Mouse (Mus musculus) neutrophil, adult 5-6 weeks (primary cell): ENCODE data around the gene Trpc4. TPM values are rescaled to one million over a fixed set of nuclear protein-coding genes. Genes with fewer than 3 reads are reported as not detected.

Experiments used
- ATAC-seq: fragments of 151-379, 151-347 bp; 2 replicates; pipeline ENCODE4 v1.8.0; 2017; ENCODE audit warnings: mild to moderate bottlenecking, moderate TSS enrichment; ENCODE audit not compliant: insufficient number of reproducible peaks, poor library complexity, low FRiP score, severe bottlenecking; ENCODE audit errors: extremely low read depth
- total RNA-seq: library from RNA; stranded (forward); fragments of 200-1000 nt; gene quantifications from 2 replicates; pipeline ENCODE4 v1.2.3, GENCODE M21; 2017

The Trpc4 gene
- total RNA-seq = not detected in 2 replicates

DNA sequence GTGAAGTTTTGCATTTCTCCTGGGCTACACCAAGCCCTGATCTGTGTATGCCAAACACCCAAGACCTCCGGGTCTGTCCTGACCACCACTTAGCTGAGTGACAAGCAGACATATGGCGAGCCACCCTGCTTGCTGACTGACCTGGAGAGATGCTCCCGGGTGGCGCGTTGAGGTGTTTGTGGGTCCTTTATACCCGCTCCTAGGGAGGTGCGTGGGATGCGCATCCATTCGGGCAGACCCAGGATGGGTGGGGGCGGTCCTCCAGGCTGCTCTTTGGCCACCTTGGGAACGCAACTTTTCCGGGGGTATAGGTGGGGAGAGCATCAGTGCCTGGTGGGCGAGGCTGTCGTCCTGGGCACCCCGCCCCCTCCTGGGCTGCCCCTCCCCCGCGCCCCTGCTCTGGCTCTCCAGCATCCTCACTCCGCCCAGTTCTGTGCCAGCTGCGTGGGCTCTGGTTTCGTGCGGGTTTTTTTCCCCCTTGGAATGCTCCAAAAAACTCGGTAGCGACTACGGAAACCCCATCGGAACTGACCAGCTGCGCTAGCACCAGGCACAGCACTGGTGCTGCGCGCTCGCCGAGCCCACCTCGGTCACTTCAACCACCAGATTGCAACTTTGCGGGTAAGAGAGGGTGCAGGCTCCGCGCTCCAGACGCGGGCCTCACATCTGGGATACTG, at the start of gene Trpc4:
Trpc4 (plus strand) TSS at position 397 of the 677 bp plus-strand sequence.
- ATAC-seq = no peak

DNA sequence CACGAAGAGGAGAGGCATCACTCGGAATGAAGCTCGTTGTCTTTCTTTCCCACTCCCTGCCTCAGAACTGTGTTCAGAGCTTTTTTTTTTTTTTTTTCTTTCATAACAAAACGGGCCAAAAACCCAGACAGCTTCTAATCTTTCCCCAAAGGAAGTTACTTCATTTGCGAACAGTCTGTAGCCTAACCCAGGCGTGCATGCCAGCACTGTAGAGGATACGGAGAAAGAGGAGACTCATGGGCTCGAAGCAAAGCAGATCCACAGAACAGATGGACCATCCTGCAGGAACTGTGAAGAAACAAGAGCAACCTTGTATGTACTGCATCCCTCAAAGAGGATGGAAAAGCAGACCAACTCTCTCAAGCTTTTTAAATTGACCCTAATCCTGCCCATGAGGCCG, 44.3 kb upstream of the Trpc4 start:
- ATAC-seq = no peak

DNA sequence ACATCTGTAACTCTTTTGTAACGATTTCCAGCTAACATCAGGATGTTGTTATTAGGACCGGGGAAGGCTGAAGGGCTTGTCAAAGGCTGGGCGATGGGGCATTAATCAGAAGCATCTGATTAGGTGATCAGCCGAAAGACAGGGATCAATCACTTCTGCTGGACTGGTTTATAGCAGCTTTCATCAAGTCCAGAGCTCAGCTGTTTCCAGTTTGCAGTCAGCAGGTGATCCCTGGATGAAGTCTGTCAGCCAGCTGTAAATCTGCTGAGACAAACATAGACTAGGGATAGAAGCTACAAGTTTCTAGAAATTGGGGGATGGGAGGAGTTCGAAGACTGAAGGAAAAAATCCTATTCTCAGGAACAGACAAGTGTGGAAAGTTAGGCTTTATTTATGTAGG, 20.5 kb upstream of the Trpc4 start:
- no peak for ATAC-seq

DNA sequence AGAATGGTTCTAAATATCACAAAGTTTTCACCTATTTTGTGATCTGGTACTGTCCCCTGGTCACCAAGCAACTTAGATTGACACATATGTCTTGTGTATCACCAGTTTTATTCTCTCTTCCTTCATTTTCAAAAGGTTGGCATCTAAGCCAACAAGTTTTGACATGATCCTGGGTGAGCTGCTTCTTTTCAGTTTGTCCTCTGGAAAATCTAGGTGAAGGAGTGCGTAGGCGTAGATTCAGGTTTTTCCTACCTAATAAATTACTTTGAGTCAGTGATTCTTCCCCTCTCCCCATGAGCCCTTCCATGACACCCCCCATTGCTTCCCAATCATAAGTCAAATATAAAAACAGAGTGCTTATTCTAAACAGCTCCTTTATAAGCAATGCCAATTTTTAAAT, 14.5 kb upstream of the Trpc4 start:
- no peak for ATAC-seq

DNA sequence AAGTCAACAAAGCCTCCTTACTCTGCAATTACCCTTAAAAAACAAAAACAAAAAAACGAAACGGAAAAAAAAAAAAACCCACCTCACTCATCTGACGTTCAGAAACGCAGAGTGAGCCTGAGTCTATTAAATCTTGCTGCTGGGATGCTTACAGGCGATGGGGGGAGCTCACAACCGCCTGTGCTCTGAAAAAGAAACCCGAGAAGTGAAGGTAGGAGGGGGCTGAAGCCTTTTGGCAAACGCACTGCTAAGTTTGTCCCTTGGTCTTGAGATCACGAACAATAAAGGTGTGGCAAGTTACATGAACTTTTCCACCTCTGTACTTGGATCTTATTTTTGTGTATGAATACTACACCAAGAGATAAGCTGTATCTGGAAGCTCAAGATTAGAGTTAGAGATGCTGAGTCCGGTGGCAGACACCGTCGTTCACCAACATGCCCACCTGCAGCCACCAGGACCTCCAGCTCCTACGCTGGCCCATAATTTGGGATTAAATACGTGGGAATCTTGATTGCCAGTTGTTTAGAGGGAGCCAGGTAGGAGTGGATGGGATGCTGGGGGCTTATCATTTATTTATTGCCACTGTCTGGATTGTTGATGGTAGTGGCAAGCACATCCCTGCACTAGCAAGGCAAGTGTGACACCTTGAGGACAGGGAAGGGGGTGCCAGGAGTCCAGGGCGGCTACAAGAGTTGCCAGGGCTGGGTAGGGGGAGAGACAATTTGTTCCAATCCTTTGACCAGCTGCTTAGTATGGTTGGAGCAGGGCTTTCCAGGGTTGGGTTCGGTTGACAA, 794 bp upstream of the Trpc4 start:
- no peak for ATAC-seq

DNA sequence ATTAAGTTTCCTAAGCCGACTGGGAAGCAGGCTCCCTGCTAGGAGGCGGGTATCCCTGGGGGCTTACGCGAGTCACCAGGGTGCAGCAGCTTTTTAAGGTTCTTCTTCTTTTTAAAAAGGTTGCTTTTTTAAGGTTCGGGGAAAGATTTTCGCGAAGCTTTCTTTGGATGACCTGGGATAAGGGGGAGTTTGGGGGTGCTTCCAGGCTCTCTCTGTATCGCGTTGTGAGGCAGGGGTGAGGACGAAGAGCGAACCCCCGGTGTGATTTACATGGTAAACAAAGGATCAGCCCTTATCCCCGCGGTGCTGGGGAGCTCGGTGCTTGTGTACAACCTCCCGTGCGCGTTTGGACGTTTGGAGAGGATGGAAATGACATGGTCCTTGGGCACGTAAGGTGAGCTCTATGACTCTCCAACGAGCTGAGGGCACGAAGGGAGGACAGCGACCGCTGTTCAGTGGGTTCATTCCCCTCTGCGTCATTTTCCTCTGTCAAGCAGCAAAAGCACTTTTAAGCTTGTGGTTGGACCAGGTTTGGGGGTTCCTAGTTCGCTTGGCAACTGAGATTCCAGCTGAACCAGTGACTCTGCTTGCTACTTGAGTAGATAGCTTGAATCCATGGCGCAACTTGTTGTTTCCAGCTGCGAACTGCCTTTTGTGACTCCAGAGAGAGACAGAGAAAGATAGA, 623 bp downstream of the Trpc4 start:
- ATAC-seq = no peak

DNA sequence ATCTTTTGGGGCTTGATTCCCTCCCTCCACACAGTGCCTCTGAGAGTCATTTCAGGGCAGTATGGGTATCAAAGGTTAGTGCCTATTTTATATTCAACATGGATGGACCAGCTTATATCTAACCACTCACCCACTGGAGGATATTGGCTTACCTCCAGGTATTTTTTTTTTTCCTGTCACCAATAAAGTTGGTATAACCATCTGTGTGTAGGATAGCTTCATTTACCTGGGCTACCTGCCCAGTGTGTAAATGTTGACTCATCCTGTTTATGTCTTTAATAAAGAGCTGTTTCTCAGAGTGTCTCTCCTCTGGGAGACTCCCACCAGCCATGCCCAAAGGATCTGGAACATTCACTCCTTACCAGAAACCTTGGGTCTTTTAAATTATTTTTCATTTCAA, 14.9 kb downstream of the Trpc4 start:
- no peak for ATAC-seq

DNA sequence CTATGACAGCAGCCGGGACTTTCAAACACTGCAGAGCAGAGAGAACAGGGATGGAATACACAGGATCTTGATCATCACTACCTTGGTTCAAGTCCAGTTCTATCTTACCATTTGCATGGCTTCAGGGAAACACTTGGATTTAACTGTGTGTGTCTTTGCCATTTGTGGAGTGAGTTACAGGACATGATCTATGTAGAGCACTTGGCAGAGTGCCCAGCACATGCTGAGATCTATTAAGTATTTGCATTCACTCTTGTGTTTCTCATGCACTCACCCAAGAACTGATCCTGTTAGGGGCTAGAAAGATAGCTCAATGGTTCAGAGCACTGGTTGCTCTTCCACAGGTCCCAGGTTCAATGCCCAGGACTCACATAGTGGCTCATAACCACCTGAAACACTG, 21.5 kb downstream of the Trpc4 start:
- no peak for ATAC-seq

DNA sequence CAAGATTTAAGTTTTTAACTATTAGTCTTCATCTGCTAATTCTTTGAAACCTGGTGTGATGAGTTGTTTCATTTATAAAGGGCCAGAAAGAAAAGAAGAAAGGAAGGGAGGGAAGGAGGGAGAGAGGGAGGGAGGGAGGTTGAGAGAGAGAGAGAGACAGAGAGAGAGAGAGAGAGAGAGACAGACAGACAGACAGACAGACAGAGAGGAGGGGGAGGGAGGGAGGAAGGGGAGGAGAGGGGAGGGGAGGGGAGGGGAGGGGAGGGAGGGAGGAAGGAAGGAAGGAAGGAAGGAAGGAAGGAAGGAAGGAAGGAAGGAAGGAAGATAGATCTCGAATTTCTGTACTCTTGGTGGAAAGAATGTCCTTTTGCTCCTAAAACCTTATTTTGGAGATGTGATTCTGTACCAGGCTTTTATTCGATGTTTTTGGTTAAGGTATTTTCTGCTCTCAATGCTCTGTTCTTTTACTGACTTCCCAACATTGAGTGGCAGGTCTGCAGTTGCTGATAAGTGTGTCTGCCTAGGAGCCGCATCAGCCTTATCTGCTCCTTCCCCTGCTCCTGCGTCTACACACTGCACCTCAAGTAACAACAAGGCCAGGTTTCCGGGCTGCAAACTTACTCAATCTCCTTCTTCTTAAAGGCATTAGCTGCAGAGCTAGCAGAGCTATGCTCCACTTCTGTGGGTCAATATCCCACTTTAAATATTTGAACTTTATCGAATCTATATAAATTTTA, 35.3 kb downstream of the Trpc4 start:
- no peak for ATAC-seq

DNA sequence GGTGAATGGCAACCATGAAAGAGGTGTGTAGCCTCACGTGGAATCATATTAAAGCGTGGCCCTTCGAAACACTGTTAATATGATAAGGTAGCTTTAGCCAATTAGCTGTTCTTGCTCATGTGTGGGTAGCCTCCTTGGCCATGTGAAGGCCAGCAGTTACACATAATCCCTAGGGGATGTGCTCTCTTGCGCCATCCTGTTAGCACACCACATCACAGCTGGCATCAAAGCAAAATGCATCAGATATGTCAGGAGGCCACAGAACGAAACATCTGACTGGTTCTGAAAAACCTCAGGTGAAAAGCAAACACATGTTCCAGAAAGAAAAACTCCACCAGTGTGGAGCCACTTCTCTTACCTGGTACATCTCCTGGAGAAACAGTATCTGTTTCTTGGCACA, 45.4 kb downstream of the Trpc4 start:
- ATAC-seq = no peak

DNA sequence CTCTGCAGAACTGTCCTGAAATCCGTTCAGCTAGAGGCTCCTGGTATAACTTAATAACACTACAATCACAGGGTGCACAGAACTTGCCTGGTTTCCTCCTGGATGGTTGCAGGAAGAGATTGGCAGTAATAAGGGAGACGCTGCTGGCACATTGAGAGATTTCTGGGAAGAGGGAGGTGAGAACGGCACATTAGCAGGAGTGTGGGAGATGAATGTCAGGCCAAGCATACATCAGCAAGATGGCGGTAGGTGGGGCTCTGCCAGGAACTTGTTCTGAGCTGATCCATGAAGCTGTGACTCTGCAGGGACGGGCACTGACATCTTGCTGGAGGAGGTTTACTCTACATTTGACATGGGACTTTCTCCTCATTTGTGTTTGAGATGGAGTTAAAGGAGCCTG, 48.6 kb downstream of the Trpc4 start:
- ATAC-seq = no peak

DNA sequence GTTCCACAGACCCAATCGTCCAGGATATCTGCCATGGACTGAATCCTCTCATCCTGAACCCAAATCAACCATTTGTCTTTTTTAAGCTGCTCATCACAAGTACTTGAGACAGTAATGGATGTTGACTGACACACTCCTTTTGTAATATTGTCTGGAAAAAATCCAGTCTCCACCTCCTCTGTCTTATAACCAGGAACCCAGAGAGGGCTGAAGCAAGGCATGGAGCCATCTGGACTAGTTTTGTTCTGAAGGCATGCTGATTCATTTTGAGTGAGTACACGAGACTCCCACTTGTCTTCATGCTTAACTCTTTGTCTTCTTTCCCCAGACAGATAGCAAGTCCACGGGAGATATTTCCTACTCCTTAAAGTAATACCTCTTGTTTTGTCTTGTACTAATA, 54.3 kb downstream of the Trpc4 start:
- ATAC-seq = no peak

DNA sequence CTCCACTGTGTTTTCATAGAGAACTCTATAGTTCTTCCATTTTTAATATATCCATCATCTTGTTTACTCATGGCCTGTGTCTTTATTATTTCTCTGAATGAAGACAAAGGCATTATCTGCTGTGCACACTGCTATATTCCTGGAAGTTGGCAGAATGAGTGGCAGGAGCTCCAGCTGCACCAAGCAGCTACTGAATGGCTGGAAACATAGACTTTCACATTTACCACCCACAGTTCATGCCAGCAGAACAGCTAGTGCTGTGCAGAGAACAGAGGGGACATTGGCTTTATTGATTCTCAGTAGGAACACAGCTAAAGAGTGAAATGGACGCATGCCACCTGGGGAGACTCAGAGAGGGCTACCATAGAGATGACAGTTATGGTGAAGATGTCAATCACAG, 55.6 kb downstream of the Trpc4 start:
- no peak for ATAC-seq

DNA sequence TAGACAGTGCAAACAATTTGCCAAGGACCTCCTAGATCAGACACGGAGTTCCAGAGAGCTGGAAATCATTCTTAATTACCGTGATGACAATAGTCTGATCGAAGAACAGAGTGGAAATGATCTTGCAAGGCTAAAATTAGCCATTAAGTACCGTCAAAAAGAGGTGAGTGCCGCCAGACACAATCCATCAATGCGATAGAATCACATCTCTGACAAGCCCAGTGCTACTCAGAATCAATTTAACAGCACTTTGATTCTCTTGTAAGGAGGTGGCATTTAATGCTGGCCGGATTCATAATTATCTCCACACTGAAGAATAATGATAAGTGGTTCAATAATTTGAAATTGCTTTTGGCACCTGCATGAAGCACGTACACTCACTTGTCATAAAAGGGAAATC, 66.7 kb downstream of the Trpc4 start:
- ATAC-seq = no peak

DNA sequence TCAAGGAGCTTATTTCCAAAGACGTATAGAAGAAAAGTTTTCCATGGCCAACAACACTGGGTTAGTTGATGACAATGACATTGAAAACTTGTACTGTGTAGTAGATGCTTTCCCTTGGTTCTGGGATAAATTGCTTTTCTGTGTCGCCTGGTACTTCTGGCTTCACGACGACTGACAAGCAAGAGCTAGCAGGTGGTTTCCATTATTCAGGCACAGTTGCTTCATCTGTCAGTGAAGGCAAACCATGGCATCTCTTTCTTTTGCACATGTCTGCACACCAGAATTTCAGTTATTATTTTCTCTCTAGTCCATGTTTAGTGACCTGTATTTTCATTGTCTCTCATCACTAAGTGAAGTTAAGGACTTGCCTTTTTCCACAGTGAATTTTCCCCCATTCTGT, 72.6 kb downstream of the Trpc4 start:
- no peak for ATAC-seq

DNA sequence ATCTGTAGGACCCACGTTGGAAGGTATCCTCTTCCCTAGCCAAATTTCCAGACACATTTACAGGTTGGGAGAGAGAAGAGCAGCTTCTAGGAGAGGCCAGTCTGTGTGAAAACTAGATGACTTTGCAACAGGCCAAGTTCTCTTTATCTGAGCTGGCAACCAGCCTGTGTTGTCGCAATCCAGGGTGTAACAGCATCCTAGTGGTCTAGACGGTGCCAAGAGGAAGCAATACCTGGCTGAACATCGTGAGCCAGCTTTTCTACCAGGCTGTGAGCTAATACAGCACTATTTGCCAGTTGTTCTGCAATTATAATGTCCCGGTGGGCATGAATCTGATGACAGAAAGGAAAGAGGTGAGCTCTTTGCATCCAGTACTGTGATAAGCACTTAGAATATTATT, 83.1 kb downstream of the Trpc4 start:
- ATAC-seq = no peak

DNA sequence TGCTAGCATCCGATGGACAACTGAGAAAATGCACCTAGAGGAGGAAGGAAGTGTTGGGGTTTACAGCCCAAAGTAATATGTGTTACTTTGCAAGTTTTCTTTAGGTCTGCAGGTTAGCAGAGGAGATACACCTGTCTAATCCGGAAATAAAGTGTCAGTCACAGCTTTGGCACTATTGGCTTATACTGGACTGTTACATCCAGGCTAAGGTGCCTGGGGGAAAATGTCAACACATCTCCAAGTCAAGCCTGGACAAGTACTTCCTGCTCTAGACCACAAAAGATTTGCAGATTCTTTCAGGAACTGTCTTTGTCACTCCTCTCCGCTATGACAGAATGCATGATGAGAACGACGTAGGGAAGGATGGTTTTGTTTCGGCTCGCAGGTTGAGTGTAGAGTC, 83.6 kb downstream of the Trpc4 start:
- no peak for ATAC-seq

DNA sequence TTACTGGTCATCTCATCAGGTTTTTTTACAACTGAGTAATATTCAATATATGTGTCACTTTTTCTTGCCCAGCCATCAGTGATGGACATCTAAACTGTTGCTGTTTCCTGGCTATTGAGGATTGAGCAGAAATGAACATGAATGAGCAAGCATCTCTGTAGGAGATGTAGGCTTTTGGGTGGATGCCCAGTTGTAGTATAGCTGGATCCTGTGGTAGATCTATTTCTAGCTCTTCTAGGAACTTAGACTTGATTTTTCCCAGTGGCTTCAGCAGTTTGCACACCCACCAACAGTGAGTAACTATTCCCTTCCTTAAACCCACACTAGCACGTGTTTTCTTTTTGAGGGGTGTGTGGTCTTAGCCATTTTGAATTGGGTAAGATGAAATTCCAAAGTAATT, 87.3 kb downstream of the Trpc4 start:
- no peak for ATAC-seq

DNA sequence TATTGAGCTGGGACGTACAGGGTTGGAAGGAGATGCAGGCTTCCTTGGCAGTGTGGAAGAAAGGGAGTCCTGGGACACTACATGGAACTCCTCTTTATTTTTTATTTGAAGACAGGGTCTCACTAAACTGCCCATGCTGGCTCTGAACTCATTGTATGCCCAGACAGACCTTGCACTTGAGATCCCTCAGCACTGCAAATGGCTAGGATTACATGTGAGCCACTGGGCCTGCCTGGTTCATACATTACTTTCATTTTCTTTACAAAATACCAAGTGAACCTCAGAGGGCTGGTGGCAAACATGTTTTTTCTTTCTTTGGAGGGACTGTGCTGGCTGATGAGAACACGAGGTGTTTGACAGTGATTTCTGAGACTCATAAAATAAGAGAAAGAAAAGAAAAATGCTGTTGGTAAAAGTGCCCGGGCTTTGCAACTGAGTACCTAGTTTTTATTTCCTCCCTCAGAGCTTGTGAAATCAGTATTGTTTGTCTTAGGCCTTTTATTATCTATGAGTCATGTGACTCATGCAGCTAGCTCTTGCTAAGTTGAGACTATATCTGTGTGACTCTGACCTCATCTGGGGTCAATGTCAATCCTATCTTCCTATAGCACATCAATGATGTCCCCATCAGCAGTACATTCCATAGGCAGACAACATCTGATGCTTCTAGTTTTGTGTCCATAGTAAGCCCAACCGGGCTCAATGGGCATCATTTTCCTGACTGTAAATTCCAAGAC, 89.1 kb downstream of the Trpc4 start:
- no peak for ATAC-seq
